ENCODE assay signal across 8 mouse cellular contexts in genomic region chrX:5203101-5203500, GRCm38 (mm10).
DNase-seq lines count a peak whose midpoint lies in the region.
"Not testable (repeated sequence)": the region's sequence is repeated elsewhere in the genome, so short reads cannot be mapped to it uniquely, and the experiment has no call there.

No protein-coding gene starts in this region.

- DNase-seq in adrenal gland, postnatal 14 days = peak; percentile 1
- peak; percentile 5 for DNase-seq in gastrocnemius, postnatal 25 days
- peak; percentile 2 for DNase-seq in heart, postnatal 25 days (ENCODE audit: low spot score)
- DNase-seq in kidney, adult 11 months = peak; percentile 3
- DNase-seq in kidney, postnatal 25 days = peak; percentile 1 to 30
- peak; percentile 5 for DNase-seq in lung, postnatal 36 days
- peak; percentile 1 for DNase-seq in ovary, postnatal 36 days (ENCODE audit: low spot score)
- peak; percentile 16 for DNase-seq in urinary bladder, adult 2 months (ENCODE audit: low spot score)

- intact Hi-C loops in heart, postnatal 25 days (cut with DNase I) = not testable (repeated sequence)

Comparison
In these comparisons a context has a peak if more than half of its experiments do, and no peak if none do; other contexts are left out.
1. Peak in every context shown above with its lines: DNase-seq.